Mouse (Mus musculus): ENCODE results near the gene Pde10a. TPM values are rescaled to one million over a fixed set of nuclear protein-coding genes. Genes with fewer than 3 reads are reported as not detected.
"Not testable (repeated sequence)": the region's sequence is repeated elsewhere in the genome, so short reads cannot be mapped to it uniquely, and the experiment has no call there.

Gene Pde10a
- polyA plus RNA-seq, 1 experiment from 2014 or later: 10.7 TPM

GRCm38 (mm10) chr17:8688096-8688495 lies 162.9 kb downstream of the Pde10a start:
- WGBS: 63% methylated on average over 3 of the region's 3 CpGs
- no peaks in the 10 kb centered on the region for H3K4me1 ChIP-seq
- H3K4me2 ChIP-seq: no peak overlapping the region
- H3K9me3 ChIP-seq: no peaks in the 10 kb centered on the region
- no peaks in the 10 kb centered on the region for H3K36me3 ChIP-seq (replicated peaks)
- no peak overlapping the region for H3K9ac ChIP-seq
- no peak overlapping the region for H3K27ac ChIP-seq
- no peak overlapping the region for H3K4me3 ChIP-seq (replicated peaks)
- H3K27me3 ChIP-seq: no peaks in the 10 kb centered on the region
- ATAC-seq (ENCODE audit: low FRiP score): no peak

GRCm38 (mm10) chr17:8698265-8698664 lies 173.1 kb downstream of the Pde10a start:
- ATAC-seq (ENCODE audit: low FRiP score): no peak
- Histone ChIP-seq H3K36me3 (replicated peaks) (no peaks in the 10 kb centered on the region), H3K4me3 (replicated peaks) (no peak overlapping the region), H3K9me3 (no peaks in the 10 kb centered on the region), H3K4me1 (no peaks in the 10 kb centered on the region), H3K9ac (no peak overlapping the region), H3K27ac (no peak overlapping the region), H3K4me2 (no peak overlapping the region), H3K27me3 (no peaks in the 10 kb centered on the region)
- WGBS: 86% methylated on average over 1 of the region's 1 CpGs

- Histone ChIP-seq H3K4me1 (no peaks in the 10 kb centered on the region), H3K27ac (no peak overlapping the region), H3K9me3 (no peaks in the 10 kb centered on the region), H3K4me2 (no peak overlapping the region), H3K9ac (no peak overlapping the region), H3K36me3 (replicated peaks) (no peaks in the 10 kb centered on the region), H3K4me3 (replicated peaks) (no peak overlapping the region), H3K27me3 (no peaks in the 10 kb centered on the region)
- no peak for ATAC-seq (ENCODE audit: low FRiP score)
- WGBS: 79% methylated on average over 3 of the region's 3 CpGs
Measured at GRCm38 (mm10) chr17:8698793-8699192, 173.6 kb downstream of the Pde10a start.

- Histone ChIP-seq H3K4me1 (no peaks in the 10 kb centered on the region), H3K27ac (no peak overlapping the region), H3K9me3 (no peaks in the 10 kb centered on the region), H3K9ac (no peak overlapping the region), H3K36me3 (replicated peaks) (no peaks in the 10 kb centered on the region), H3K4me2 (no peak overlapping the region), H3K27me3 (no peaks in the 10 kb centered on the region), H3K4me3 (replicated peaks) (no peak overlapping the region)
- no peak for ATAC-seq (ENCODE audit: low FRiP score)
- 80% methylated on average over 7 of the region's 7 CpGs for WGBS
Measured at GRCm38 (mm10) chr17:8701096-8701495, 175.9 kb downstream of the Pde10a start.

- Histone ChIP-seq H3K9me3 (no peaks in the 10 kb centered on the region), H3K27me3 (no peaks in the 10 kb centered on the region), H3K4me1 (no peaks in the 10 kb centered on the region), H3K27ac (no peak overlapping the region), H3K9ac (no peak overlapping the region), H3K4me2 (no peak overlapping the region), H3K36me3 (replicated peaks) (no peaks in the 10 kb centered on the region), H3K4me3 (replicated peaks) (no peak overlapping the region)
- 91% methylated on average over 5 of the region's 5 CpGs for WGBS
- no peak for ATAC-seq (ENCODE audit: low FRiP score)
Measured at GRCm38 (mm10) chr17:8702503-8702902, 177.3 kb downstream of the Pde10a start.

- no peak overlapping the region for H3K9ac ChIP-seq
- H3K4me1 ChIP-seq: no peaks in the 10 kb centered on the region
- no peak overlapping the region for H3K4me2 ChIP-seq
- no peaks in the 10 kb centered on the region for H3K9me3 ChIP-seq
- no peaks in the 10 kb centered on the region for H3K27me3 ChIP-seq
- no peak overlapping the region for H3K27ac ChIP-seq
- H3K36me3 ChIP-seq (replicated peaks): no peaks in the 10 kb centered on the region
- no peak for ATAC-seq (ENCODE audit: low FRiP score)
- H3K4me3 ChIP-seq (replicated peaks): no peak overlapping the region
Measured at GRCm38 (mm10) chr17:8708006-8708405, 182.8 kb downstream of the Pde10a start.

- ATAC-seq (ENCODE audit: low FRiP score); H3K36me3 ChIP-seq (replicated peaks); H3K27me3 ChIP-seq; H3K27ac ChIP-seq; H3K9me3 ChIP-seq; H3K4me1 ChIP-seq; H3K9ac ChIP-seq; H3K4me2 ChIP-seq; H3K4me3 ChIP-seq (replicated peaks): not testable (repeated sequence)
- 91% methylated on average over 2 of the region's 2 CpGs for WGBS
Measured at GRCm38 (mm10) chr17:8712734-8713133, 187.6 kb downstream of the Pde10a start.

GRCm38 (mm10) chr17:8720961-8721360 lies 195.8 kb downstream of the Pde10a start:
- H3K9me3 ChIP-seq: no peaks in the 10 kb centered on the region
- no peak overlapping the region for H3K9ac ChIP-seq
- no peak overlapping the region for H3K27ac ChIP-seq
- no peak for ATAC-seq (ENCODE audit: low FRiP score)
- H3K4me1 ChIP-seq: no peaks in the 10 kb centered on the region
- H3K27me3 ChIP-seq: no peaks in the 10 kb centered on the region
- no peaks in the 10 kb centered on the region for H3K36me3 ChIP-seq (replicated peaks)
- 63% methylated on average over 10 of the region's 10 CpGs for WGBS
- no peak overlapping the region for H3K4me2 ChIP-seq
- H3K4me3 ChIP-seq (replicated peaks): no peak overlapping the region

- WGBS: 91% methylated on average over 8 of the region's 8 CpGs
- no peak overlapping the region for H3K27ac ChIP-seq
- H3K9me3 ChIP-seq: no peaks in the 10 kb centered on the region
- H3K27me3 ChIP-seq: no peaks in the 10 kb centered on the region
- no peak for ATAC-seq (ENCODE audit: low FRiP score)
- no peaks in the 10 kb centered on the region for H3K4me1 ChIP-seq
- H3K36me3 ChIP-seq (replicated peaks): no peaks in the 10 kb centered on the region
- H3K4me3 ChIP-seq (replicated peaks): no peak overlapping the region
- H3K4me2 ChIP-seq: no peak overlapping the region
- no peak overlapping the region for H3K9ac ChIP-seq
Measured at GRCm38 (mm10) chr17:8724464-8724974, 199.3 kb downstream of the Pde10a start.

GRCm38 (mm10) chr17:8728646-8729045 lies 203.5 kb downstream of the Pde10a start:
- Histone ChIP-seq H3K9me3 (no peaks in the 10 kb centered on the region), H3K4me1 (no peaks in the 10 kb centered on the region), H3K27me3 (no peaks in the 10 kb centered on the region), H3K4me2 (no peak overlapping the region), H3K9ac (no peak overlapping the region), H3K36me3 (replicated peaks) (no peaks in the 10 kb centered on the region), H3K4me3 (replicated peaks) (no peak overlapping the region), H3K27ac (no peak overlapping the region)
- no peak for ATAC-seq (ENCODE audit: low FRiP score)
- 45% methylated on average over 7 of the region's 7 CpGs for WGBS

- 84% methylated on average over 7 of the region's 7 CpGs for WGBS
- no peak overlapping the region for H3K27ac ChIP-seq
- H3K9me3 ChIP-seq: no peaks in the 10 kb centered on the region
- ATAC-seq (ENCODE audit: low FRiP score): no peak
- H3K4me3 ChIP-seq (replicated peaks): no peak overlapping the region
- no peaks in the 10 kb centered on the region for H3K4me1 ChIP-seq
- no peaks in the 10 kb centered on the region for H3K27me3 ChIP-seq
- H3K9ac ChIP-seq: no peak overlapping the region
- H3K36me3 ChIP-seq (replicated peaks): no peaks in the 10 kb centered on the region
- no peak overlapping the region for H3K4me2 ChIP-seq
Measured at GRCm38 (mm10) chr17:8729808-8730207, 204.6 kb downstream of the Pde10a start.

GRCm38 (mm10) chr17:8731073-8731472 lies 205.9 kb downstream of the Pde10a start:
- WGBS: 53% methylated on average over 6 of the region's 6 CpGs

GRCm38 (mm10) chr17:8736259-8736658 lies 211.1 kb downstream of the Pde10a start:
- 53% methylated on average over 6 of the region's 6 CpGs for WGBS
- Histone ChIP-seq H3K27me3 (no peaks in the 10 kb centered on the region), H3K9ac (no peak overlapping the region), H3K4me2 (no peak overlapping the region), H3K4me1 (no peaks in the 10 kb centered on the region), H3K4me3 (replicated peaks) (no peak overlapping the region), H3K27ac (no peak overlapping the region), H3K9me3 (no peaks in the 10 kb centered on the region), H3K36me3 (replicated peaks) (no peaks in the 10 kb centered on the region)
- ATAC-seq (ENCODE audit: low FRiP score): no peak; the same call in 1 of the 2 replicates

More at GRCm38 (mm10) chr17:8731073-8731472, 205.9 kb downstream of the Pde10a start:
- Histone ChIP-seq H3K27me3 (no peaks in the 10 kb centered on the region), H3K4me1 (no peaks in the 10 kb centered on the region), H3K36me3 (replicated peaks) (no peaks in the 10 kb centered on the region), H3K4me2 (no peak overlapping the region), H3K9me3 (no peaks in the 10 kb centered on the region), H3K4me3 (replicated peaks) (no peak overlapping the region), H3K27ac (no peak overlapping the region), H3K9ac (no peak overlapping the region)
- no peak for ATAC-seq (ENCODE audit: low FRiP score)

All from forebrain, embryonic 12.5 days (tissue).